Mouse (Mus musculus) lung, postnatal 0 days (tissue): Measurements from ENCODE around the gene Gm21904. TPM values are rescaled to one million over a fixed set of nuclear protein-coding genes. Genes with fewer than 3 reads are reported as not detected.
"Not testable (repeated sequence)": the region's sequence is repeated elsewhere in the genome, so short reads cannot be mapped to it uniquely, and the experiment has no call there.

Experiments
- ATAC-seq: fragments of 200-750 bp; cut with Nextera tagmentation; 2 replicates; pipeline ENCODE4 v1.8.0; 2017; ENCODE audit warnings: moderate library complexity
- DNase-seq: peaks from one replicate; pipeline ENCODE4 v3.0.0-alpha.2; 2016; ENCODE audit warnings: low spot score
- H3K27ac ChIP-seq: fragments of 300-500 bp; sonication (generic); 2 replicates; pipeline ENCODE4 v1.5.1; 2014; ENCODE audit warnings: antibody characterized with exemption, mild to moderate bottlenecking, low read length, mixed read lengths
- H3K27me3 ChIP-seq: fragments of 300-500 bp; sonication (generic); replicated peaks from 2 replicates; pipeline ENCODE4 v1.6.1; 2014; ENCODE audit warnings: low read length, mixed read lengths; ENCODE audit not compliant: insufficient read depth
- H3K36me3 ChIP-seq: fragments of 300-500 bp; sonication (generic); 2 replicates; pipeline ENCODE4 v1.6.1; 2014; ENCODE audit warnings: low read length, mixed read lengths; ENCODE audit not compliant: insufficient read depth
- H3K4me1 ChIP-seq: fragments of 300-500 bp; sonication (generic); 2 replicates; pipeline ENCODE4 v1.6.1; 2014; ENCODE audit warnings: antibody characterized with exemption, low read depth, low read length, mixed read lengths; ENCODE audit not compliant: insufficient read depth
- H3K4me2 ChIP-seq: fragments of 300-500 bp; sonication (generic); replicated peaks from 2 replicates; pipeline ENCODE4 v1.6.1; 2014; ENCODE audit warnings: low read depth, mild to moderate bottlenecking, low read length, moderate library complexity, mixed read lengths
- H3K4me3 ChIP-seq: fragments of 300-500 bp; sonication (generic); 2 replicates; pipeline ENCODE4 v1.5.1; 2014; ENCODE audit warnings: low read depth, low read length
- H3K9ac ChIP-seq: fragments of 300-500 bp; sonication (generic); replicated peaks from 2 replicates; pipeline ENCODE4 v1.6.1; 2014; ENCODE audit warnings: low read depth, mild to moderate bottlenecking
- H3K9me3 ChIP-seq: fragments of 300-500 bp; sonication (generic); 2 replicates; pipeline ENCODE4 v1.6.1; 2016; ENCODE audit warnings: low read length, mixed read lengths
- WGBS: fragments of 180-500 bp; shearing (Covaris S2); extraction: QIAGEN DNeasy Blood & Tissue Kit; methylation state at CpG from one replicate; pipeline ENCODE4 v1.1.7; 2014; 5-methylcytosine and 5-hydroxymethylcytosine counted together
- polyA plus RNA-seq: library from polyadenylated mRNA; unstranded; fragments of >200 nt; fragmentation: Nextera tagmentation; extraction: Ambion mirVana; gene quantifications from 2 replicates; pipeline ENCODE4 v1.2.1, GENCODE M21; 2015

The Gm21904 gene
- polyA plus RNA-seq: not detected in 2 replicates

GRCm38 (mm10) chrY:17846166-17846565, at the start of gene Gm21904:
TSS of gene Gm21904 (minus strand) at chrY:17846266.
- not testable (repeated sequence) for H3K4me1 ChIP-seq, H3K9me3 ChIP-seq, H3K27me3 ChIP-seq, H3K36me3 ChIP-seq, ATAC-seq, H3K27ac ChIP-seq, DNase-seq, H3K4me2 ChIP-seq, H3K4me3 ChIP-seq, H3K9ac ChIP-seq
- no CpG with 5 or more reads among the region's 3 CpGs for WGBS

GRCm38 (mm10) chrY:17874441-17874840, 28.4 kb upstream of the Gm21904 start, which contains the start of the genes Gm20772 and Gm20831:
TSS of gene Gm20772 (plus strand) at chrY:17874741.
TSS of gene Gm20831 (plus strand) at chrY:17874741.
- not testable (repeated sequence) for ATAC-seq, H3K27me3 ChIP-seq, H3K9me3 ChIP-seq, H3K4me2 ChIP-seq, H3K36me3 ChIP-seq, H3K4me1 ChIP-seq, H3K4me3 ChIP-seq, H3K9ac ChIP-seq, H3K27ac ChIP-seq, DNase-seq

Other genes with a start within 250 kb of the Gm21904 start
- not detected in 2 replicates for gene Gm20772, start 28.5 kb upstream of the Gm21904 start, polyA plus RNA-seq
- not detected in 2 replicates for gene Gm20831, start 28.5 kb upstream of the Gm21904 start, polyA plus RNA-seq
- gene Srsy, start 91.1 kb upstream of the Gm21904 start, polyA plus RNA-seq: not detected in 2 replicates
- gene Gm21764, start 215.5 kb upstream of the Gm21904 start, polyA plus RNA-seq: not detected in 2 replicates
- not detected in 2 replicates for gene Ssty1, start 242.8 kb upstream of the Gm21904 start, polyA plus RNA-seq